Mouse (Mus musculus): Measurements from ENCODE around the gene Slc35f1. TPM values are rescaled to one million over a fixed set of nuclear protein-coding genes. Genes with fewer than 3 reads are reported as not detected.

The Slc35f1 gene
- polyA plus RNA-seq, 1 experiment = 2.9 TPM

DNA sequence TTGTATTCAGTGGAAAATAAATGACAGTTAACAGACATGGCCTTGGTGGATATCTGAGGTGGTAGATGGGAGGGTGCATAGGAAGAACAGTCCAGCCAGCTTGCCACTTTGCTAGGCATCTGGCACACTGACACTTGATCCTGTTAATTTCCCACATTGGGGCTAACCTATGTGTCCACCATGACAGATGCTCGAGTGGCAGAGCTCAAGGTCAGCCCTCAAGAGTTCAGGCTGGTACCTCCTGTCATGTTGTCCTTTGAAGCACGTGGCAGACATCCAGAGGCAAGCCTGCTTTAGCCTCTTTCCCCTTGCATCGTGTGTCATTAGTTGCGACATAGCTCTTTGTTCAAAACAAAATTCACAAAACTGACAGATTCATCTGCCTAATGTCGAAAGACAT, 323.5 kb downstream of the Slc35f1 start:
- Histone ChIP-seq H3K27me3 (replicated peaks; ENCODE audit: control insufficient read depth, insufficient read depth, low read length) (no peaks in the 10 kb centered on the region), H3K36me3 (ENCODE audit: control insufficient read depth, insufficient read depth, low read length) (no peaks in the 10 kb centered on the region), H3K27ac (ENCODE audit: insufficient read depth, low read depth, low read length) (no peak overlapping the region), H3K4me3 (ENCODE audit: insufficient read depth, low read depth, low read length) (no peak overlapping the region), H3K4me1 (ENCODE audit: control insufficient read depth, insufficient read depth, low read length) (no peaks in the 10 kb centered on the region)
- no peak for TF ChIP-seq CTCF (conservative IDR thresholded peaks at IDR 0.05; ENCODE audit: insufficient read depth, insufficient read length, low read depth, low read length)
- TF ChIP-seq POLR2A (IDR thresholded peaks at IDR 0.05; ENCODE audit: low read depth, low read length) = no peak
- no peak for DNase-seq
- 57% methylated on average over 5 of the region's 5 CpGs for WGBS

DNA sequence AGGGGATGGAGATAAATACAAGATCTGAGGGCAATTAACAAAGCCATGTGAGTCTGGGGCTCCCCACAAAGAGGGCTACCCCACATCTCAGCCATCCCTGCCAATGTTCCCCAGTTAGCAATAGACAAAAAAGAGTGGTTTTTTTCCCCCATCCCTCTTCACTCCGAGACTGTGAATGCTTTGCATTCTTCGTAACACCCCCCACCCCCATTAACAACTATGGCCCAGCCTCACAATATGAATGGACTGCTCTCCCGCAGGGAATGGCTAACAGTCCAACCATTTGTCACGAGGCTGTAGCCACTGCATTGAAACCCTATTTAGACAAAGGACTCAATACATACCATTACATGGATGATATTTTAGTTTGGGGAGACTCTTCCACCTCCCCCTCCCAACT, 338.1 kb downstream of the Slc35f1 start:
- 65% methylated on average over 4 of the region's 4 CpGs for WGBS
- Histone ChIP-seq H3K36me3 (ENCODE audit: control insufficient read depth, insufficient read depth, low read length) (no peaks in the 10 kb centered on the region), H3K27me3 (replicated peaks; ENCODE audit: control insufficient read depth, insufficient read depth, low read length) (no peaks in the 10 kb centered on the region), H3K4me3 (ENCODE audit: insufficient read depth, low read depth, low read length) (no peak overlapping the region), H3K4me1 (ENCODE audit: control insufficient read depth, insufficient read depth, low read length) (no peaks in the 10 kb centered on the region), H3K27ac (ENCODE audit: insufficient read depth, low read depth, low read length) (no peak overlapping the region)
- DNase-seq = no peak
- TF ChIP-seq CTCF (conservative IDR thresholded peaks at IDR 0.05; ENCODE audit: insufficient read depth, insufficient read length, low read depth, low read length) = no peak
- no peak for TF ChIP-seq POLR2A (IDR thresholded peaks at IDR 0.05; ENCODE audit: low read depth, low read length)

DNA sequence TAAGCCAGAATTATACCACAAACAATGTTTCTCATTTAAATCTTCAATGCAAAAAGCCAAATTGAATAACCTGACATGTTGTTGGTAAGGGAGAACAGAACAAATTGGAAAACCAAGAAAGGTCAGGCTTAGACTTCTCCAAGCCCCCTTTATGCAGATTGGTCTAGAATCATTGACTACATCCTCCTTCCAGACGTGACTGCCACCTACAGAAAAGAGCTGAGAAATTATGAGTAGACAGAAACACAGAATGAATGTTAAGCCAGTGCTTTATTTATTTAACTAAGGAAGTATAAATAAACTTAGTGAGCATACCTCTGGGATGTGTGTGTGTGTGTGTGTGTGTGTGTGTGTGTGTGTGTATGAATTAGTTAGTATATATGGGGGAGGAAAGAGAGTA, 344.9 kb downstream of the Slc35f1 start:
- Histone ChIP-seq H3K27me3 (replicated peaks; ENCODE audit: control insufficient read depth, insufficient read depth, low read length) (no peaks in the 10 kb centered on the region), H3K4me3 (ENCODE audit: insufficient read depth, low read depth, low read length) (no peak overlapping the region), H3K4me1 (ENCODE audit: control insufficient read depth, insufficient read depth, low read length) (no peaks in the 10 kb centered on the region), H3K27ac (ENCODE audit: insufficient read depth, low read depth, low read length) (no peak overlapping the region), H3K36me3 (ENCODE audit: control insufficient read depth, insufficient read depth, low read length) (no peaks in the 10 kb centered on the region)
- TF ChIP-seq POLR2A (IDR thresholded peaks at IDR 0.05; ENCODE audit: low read depth, low read length) (no peak), CTCF (conservative IDR thresholded peaks at IDR 0.05; ENCODE audit: insufficient read depth, insufficient read length, low read depth, low read length) (no peak)
- 27% methylated on average over 1 of the region's 1 CpGs for WGBS
- DNase-seq = no peak

DNA sequence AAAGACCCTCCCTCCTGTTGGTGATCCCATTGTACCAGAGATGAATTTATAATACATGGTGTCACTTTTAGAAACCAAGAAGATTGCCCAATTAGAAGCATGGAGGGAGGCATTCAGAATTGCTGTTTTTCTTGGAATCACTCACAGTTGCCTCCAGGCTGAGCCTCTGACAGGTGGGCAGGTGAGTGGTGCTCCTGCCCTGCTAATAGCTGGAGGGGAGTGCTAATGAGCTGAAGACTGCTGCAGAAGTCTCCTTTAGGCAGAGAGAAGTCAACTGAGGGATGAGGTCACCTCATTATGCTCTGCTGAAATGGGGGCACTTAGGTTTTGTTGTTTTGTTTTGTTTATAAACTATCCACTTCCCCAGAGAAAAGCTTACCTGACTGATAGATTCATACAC, 355.6 kb downstream of the Slc35f1 start:
- Histone ChIP-seq H3K4me1 (ENCODE audit: control insufficient read depth, insufficient read depth, low read length) (no peaks in the 10 kb centered on the region), H3K27ac (ENCODE audit: insufficient read depth, low read depth, low read length) (no peak overlapping the region), H3K36me3 (ENCODE audit: control insufficient read depth, insufficient read depth, low read length) (no peaks in the 10 kb centered on the region), H3K27me3 (replicated peaks; ENCODE audit: control insufficient read depth, insufficient read depth, low read length) (no peaks in the 10 kb centered on the region), H3K4me3 (ENCODE audit: insufficient read depth, low read depth, low read length) (no peak overlapping the region)
- TF ChIP-seq POLR2A (IDR thresholded peaks at IDR 0.05; ENCODE audit: low read depth, low read length) (no peak), CTCF (conservative IDR thresholded peaks at IDR 0.05; ENCODE audit: insufficient read depth, insufficient read length, low read depth, low read length) (no peak)
- DNase-seq = no peak

DNA sequence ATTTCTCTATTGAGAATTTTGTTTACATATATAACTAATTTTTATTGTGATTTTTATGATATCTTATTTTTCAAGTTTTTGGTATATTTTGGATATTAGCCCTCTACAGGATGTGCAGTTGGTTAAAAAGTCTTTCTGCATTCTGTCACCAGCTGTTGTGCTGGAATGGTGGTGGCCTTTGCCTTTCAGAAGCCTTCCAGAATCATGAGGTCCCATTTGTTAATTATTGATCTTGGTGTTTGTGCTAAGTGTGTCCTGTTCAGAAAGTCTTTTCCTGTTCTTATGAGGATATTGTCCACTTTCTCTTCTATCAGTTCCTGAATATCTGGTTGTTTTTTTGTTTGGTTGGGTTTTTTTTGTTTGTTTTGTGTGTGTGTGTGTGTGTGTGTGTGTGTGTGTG, 362.2 kb downstream of the Slc35f1 start:
- Histone ChIP-seq H3K27me3 (replicated peaks; ENCODE audit: control insufficient read depth, insufficient read depth, low read length) (no peaks in the 10 kb centered on the region), H3K27ac (ENCODE audit: insufficient read depth, low read depth, low read length) (no peak overlapping the region), H3K36me3 (ENCODE audit: control insufficient read depth, insufficient read depth, low read length) (no peaks in the 10 kb centered on the region), H3K4me1 (ENCODE audit: control insufficient read depth, insufficient read depth, low read length) (no peaks in the 10 kb centered on the region), H3K4me3 (ENCODE audit: insufficient read depth, low read depth, low read length) (no peak overlapping the region)
- TF ChIP-seq POLR2A (IDR thresholded peaks at IDR 0.05; ENCODE audit: low read depth, low read length) (no peak), CTCF (conservative IDR thresholded peaks at IDR 0.05; ENCODE audit: insufficient read depth, insufficient read length, low read depth, low read length) (no peak)
- DNase-seq = peak; percentile 68

DNA sequence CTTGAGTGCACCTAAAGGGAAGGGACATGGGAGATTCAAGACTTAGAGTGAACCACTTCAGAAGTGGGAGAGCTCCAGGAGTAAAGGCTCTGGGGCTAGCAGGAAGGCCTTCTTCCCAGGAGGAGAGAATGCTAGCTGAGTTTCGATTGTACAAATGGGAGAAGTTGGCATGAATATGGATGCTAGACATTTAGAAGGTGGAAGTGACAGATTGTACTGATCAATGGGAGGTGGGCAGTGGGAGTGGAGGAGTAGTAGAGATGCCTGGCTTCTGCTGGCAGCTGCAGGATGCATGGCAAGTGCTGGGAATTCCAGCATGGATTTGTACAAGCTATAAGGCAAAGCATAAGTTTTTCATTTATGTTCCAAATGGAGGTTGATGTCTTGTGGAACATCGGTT, 370.4 kb downstream of the Slc35f1 start:
- no peak for DNase-seq
- TF ChIP-seq POLR2A (IDR thresholded peaks at IDR 0.05; ENCODE audit: low read depth, low read length) = no peak
- Histone ChIP-seq H3K27ac (ENCODE audit: insufficient read depth, low read depth, low read length) (no peak overlapping the region), H3K36me3 (ENCODE audit: control insufficient read depth, insufficient read depth, low read length) (no peaks in the 10 kb centered on the region), H3K4me3 (ENCODE audit: insufficient read depth, low read depth, low read length) (no peak overlapping the region), H3K4me1 (ENCODE audit: control insufficient read depth, insufficient read depth, low read length) (peaks cover 6% of the 10 kb centered on the region; the same call in 1 of the 2 replicates), H3K27me3 (replicated peaks; ENCODE audit: control insufficient read depth, insufficient read depth, low read length) (no peaks in the 10 kb centered on the region)
- 88% methylated on average over 2 of the region's 2 CpGs for WGBS

DNA sequence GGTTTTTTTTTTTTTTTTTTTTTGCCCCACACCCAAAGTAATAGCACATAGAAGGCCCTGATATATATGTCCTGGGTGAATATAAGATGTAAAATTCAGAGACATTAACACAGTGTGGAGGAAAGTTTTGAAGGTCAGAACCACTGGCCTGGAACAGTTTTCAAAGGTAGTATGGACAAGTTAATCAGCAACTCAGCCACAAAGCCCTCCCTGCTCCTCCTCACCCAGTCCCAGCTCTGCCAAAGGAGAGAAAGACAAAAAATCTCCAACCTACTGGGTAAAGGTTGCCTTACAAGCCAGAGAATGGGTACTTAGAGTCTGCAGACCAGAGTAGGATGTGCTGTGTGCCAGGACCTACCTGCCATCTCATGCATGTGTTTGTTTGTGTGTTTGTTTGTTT, 372.4 kb downstream of the Slc35f1 start:
- no peak for TF ChIP-seq CTCF (conservative IDR thresholded peaks at IDR 0.05; ENCODE audit: insufficient read depth, insufficient read length, low read depth, low read length)
- TF ChIP-seq POLR2A (IDR thresholded peaks at IDR 0.05; ENCODE audit: low read depth, low read length) = no peak
- Histone ChIP-seq H3K27me3 (replicated peaks; ENCODE audit: control insufficient read depth, insufficient read depth, low read length) (no peaks in the 10 kb centered on the region), H3K27ac (ENCODE audit: insufficient read depth, low read depth, low read length) (no peak overlapping the region), H3K4me1 (ENCODE audit: control insufficient read depth, insufficient read depth, low read length) (peaks cover 6% of the 10 kb centered on the region; the same call in 1 of the 2 replicates), H3K4me3 (ENCODE audit: insufficient read depth, low read depth, low read length) (no peak overlapping the region), H3K36me3 (ENCODE audit: control insufficient read depth, insufficient read depth, low read length) (no peaks in the 10 kb centered on the region)
- peak; percentile 82 for DNase-seq

DNA sequence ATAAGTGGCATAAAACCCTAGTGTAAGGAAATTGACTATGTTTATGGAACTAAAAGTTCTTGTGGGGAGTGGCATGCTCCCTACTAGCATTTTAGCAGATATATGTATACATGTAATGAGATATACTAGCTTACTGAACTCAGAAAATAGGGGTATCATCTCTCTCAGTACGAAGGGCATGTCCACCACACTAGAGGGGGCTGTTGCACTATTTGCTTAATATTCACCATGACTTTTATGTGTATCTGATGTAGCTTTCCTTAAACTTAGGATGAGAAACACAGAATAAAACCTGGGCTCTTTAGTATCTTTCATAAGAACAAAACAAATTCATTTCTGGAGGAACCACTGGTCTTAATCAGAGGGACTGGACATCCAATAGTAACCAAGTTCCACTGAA, 397.5 kb downstream of the Slc35f1 start:
- no peak for TF ChIP-seq POLR2A (IDR thresholded peaks at IDR 0.05; ENCODE audit: low read depth, low read length)
- TF ChIP-seq CTCF (conservative IDR thresholded peaks at IDR 0.05; ENCODE audit: insufficient read depth, insufficient read length, low read depth, low read length) = no peak
- no peaks in the 10 kb centered on the region for H3K27me3 ChIP-seq (replicated peaks; ENCODE audit: control insufficient read depth, insufficient read depth, low read length)
- DNase-seq = peak; percentile 18
- H3K4me3 ChIP-seq (ENCODE audit: insufficient read depth, low read depth, low read length) = no peak overlapping the region
- no peak overlapping the region for H3K27ac ChIP-seq (ENCODE audit: insufficient read depth, low read depth, low read length)
- WGBS = 68% methylated on average over 1 of the region's 1 CpGs
- H3K36me3 ChIP-seq (ENCODE audit: control insufficient read depth, insufficient read depth, low read length) = no peaks in the 10 kb centered on the region
- H3K4me1 ChIP-seq (ENCODE audit: control insufficient read depth, insufficient read depth, low read length) = peaks cover 4% of the 10 kb centered on the region; the same call in 1 of the 2 replicates
